Mouse (Mus musculus) frontal cortex, postnatal 36 days (tissue): ENCODE results near the gene Chdh.
A peak's percentile ranks its signal among the peaks of the same experiment; 100 is the strongest.

Experiments
- DNase-seq, 2 experiments: peaks; one replicate each; pipeline ENCODE4 v3.0.0; 2022; ENCODE audit warnings: low spot score in 2 of 2

The Chdh gene

DNA sequence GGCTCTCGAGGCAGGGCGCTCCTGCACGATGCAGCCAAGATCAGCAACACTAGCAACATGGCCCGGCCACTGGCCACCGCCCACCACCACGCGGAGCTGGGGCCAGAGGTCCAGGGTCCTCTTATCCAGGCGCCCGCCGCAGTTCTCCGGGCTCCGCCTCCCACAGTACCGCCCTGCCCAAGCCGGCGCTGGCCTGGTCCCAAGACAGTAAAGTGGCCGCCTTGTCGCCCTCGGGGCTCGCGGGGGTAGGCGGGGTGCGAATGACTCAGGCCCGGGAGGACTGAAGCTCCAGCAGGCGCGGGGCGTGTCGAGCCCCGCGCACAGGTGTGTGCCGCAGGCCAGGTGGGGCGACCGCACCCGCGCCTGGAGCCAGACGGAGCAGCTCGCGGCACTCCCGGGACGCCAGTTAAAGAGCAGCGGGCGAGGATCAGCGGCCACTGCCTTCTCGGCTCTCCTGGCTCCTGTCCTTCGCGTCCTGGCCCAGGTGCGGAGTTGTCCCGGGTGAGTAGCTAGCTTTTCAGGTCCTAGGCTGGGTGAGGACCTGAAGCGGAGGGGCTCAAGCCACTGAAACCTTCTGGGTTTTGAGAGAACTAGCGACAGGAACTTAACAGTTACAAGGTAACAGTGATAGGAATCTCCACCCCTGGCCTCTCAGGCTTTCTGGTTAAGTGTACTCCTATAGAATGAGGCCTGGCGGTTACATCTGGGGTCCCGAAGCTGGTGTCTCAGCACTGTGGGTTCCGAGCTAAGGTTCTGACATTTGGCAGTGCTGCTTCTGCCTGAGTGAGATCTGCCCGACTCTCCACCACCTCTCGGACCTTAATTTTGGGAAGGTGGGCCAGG lies at the start of gene Chdh, which contains the start of gene Il17rb:
Gene Chdh (plus strand): TSS at position 291 of the 843 bp plus-strand sequence.
Gene Il17rb (minus strand): TSS at position 164 of the 843 bp plus-strand sequence.
- DNase-seq: no peak

DNA sequence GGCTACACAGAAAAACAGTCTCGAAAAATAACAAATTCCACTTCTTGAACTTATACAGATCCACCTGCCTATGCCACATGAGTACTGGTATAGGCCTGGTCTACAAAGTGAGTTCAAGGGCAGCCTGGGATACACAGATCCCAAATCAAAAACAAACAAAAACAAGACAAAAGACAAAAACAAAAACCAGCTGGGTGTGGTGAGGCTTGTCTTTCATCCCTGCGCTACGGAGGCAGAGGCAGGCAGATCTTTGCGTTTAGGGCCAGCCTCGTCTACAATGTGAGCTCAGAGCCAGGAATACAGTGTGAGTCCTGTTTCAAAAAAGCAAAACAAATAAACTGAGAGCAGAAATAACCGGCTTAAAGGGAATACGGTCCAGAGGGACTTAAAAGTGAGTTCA lies 41.2 kb upstream of the Chdh start:
- no peak for DNase-seq

DNA sequence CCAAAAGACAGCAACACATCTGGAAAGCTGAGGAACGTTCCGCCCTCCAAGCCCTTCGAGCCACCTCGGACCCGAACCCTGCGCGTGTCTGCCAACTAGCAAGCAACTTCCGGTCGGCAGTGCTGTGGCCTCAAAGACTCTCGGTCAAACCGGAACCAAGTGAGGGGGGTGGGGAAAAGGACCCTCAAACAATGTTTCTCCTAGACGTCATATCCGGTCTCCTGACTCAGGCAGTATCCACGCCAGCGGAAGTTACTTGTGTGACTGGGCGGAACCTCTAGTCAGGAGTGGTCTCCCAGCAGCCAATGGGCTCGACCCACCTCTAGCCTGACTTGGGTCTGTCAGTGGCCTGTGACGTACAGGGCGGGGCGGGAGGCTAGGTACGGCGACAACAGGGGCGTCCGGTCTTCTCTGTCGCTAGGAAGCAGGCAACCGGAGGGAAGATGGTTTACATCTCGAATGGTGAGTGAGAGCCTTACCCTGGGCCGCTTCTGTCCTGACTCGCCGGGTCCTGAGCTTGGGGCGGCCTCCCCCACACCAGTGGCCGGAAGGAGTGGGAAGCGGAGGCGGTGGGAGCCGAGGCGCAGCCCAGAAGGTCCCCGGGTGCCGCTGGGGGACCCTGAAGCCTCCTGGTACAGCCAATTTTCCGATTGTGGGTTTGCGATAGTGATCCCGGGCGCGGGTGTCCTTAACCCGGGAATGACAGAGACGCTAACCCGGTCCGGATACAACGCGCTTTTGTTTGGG lies 40.6 kb upstream of the Chdh start, which contains the start of gene Selenok:
Gene Selenok (plus strand): TSS at position 234 of the 747 bp plus-strand sequence.
- DNase-seq: peak; percentile 92 to 98

DNA sequence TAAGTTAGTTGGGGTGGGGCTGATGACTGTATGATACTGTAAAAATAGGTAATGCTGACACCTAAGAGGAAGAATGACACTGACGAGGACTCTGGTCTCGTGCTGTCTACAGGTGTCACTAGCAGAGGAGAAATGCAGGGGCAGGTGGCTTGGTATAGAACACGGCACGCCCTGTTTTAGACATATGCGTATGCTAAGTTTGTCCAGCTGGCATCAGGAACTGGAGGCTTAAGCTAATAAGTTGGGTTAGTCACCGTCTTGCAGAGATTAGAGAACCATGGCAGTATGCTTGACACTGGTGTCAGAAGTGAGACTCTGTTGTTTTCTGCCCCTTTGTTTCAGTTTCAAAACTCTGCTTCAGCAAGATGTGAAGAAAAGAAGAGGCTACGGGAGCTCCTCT lies 37.4 kb upstream of the Chdh start:
- DNase-seq: no peak

DNA sequence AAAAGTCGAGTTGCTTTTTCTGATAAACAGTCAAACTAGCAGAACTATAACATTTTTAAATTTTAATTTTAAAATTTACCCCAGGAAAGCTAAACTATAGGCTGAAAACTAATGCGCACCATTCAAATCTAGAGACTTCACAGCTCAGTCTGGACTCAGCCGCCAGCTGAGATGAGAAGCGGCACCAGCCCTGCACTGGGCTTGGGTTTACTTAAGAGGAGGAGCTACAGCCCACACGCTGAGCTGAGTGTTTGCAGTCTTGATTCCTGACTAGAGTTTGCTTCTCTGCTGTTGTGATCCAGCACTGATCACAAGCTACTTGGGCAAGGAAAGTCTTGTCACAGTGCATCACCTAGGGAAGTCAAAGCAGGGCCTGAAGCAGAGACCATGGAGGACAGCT lies 36.8 kb upstream of the Chdh start:
- DNase-seq: no peak

DNA sequence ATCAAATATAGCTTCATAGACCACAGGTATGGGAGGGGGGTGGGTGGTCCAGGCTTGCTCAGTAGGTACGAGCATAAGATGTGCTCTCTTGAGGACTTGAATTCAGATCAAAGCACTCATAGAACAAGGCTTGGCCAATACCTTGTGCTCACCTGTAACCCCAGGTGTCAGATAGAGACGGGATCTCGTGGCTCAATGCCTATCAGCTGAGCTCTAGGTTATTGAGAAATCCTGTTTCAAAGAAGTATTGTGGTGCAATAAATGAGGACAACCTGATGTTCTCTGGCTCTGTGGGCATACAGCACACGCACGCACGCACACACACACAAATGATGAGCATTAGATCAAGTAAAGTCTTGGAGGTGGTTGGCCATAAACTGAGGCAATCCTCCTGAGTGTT lies 31.9 kb upstream of the Chdh start:
- DNase-seq: no peak

DNA sequence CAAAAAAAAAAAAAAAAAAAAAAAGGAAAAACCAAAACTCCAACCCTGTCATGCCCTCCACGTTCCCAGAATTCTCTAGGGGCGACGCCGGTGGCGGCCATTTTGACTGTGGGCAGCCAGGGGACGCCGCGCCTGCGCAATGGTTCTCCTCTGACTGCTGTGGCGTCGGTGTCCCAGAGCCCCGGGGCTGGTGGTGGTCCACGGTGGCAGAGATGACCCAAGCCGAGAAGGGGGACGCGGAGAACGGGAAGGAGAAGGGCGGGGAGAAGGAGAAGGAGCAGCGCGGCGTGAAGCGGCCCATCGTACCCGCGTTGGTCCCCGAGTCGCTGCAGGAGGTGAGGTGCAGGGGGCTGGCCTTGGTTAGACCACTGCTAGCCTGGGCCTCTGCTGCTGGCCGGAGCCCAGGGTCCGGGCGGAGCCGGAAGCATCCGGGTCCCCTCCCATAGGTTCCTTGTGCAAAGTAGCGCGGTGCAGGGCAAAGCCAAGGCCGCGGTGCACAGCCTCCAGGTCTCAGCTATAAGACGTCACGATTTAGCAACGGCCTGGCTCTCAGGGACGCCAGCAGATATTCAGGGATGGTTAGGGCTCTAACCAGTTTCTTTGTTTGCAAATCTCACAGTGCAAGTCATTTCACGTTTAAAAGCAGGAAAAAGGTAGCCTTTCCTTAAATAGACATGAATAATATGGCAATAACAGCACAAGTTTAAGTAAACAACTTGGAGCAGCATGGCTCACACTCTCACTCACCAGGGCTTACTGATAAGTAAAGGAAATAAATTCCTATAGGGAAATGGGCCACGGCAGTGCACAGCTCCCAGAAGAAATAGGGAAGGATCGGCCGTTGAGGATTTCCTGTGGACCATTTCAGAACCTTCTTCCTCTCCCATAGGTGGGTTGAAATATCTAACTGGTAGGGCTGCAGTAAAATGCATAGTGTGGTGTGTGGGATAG lies 30.3 kb upstream of the Chdh start, which contains the start of gene Actr8:
Gene Actr8 (plus strand): TSS at position 84 of the 951 bp plus-strand sequence.
- peak; percentile 90 to 92 for DNase-seq

DNA sequence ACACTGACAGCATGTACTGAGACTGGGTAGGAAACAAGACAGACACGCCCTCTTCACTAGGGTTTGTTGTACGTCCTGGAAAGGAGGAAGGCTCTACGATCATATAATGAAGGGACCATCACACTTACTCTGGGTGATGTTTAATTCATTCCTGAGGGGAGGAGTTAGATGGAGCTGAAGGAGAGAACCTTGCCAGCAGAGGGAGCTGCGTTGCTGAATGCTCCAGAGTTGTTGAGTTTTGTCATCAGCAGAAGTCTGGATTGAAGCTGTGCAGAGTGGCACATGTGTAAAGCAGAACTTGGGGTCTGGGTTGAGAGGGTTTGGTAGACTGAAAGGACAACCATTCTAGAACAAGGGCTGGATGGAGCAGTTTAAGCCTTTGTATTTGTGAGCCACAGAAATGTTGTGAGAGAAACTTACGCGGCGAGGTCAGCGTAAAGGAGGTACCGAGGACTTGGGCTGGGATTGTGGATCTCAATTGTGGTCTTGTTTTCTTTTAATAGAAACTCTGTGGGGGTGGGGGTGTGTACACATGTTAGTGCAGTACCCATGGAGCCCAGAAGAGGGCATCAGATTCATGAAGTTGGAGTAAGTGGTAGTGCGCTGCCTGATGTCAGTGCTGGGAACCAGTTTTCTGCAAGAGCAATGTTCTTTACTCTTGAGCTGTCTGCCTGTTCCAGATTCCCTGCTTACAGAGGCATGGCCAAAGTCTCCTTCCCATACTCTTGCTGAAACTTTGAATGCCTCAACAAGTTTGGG lies 28.2 kb upstream of the Chdh start:
- no peak for DNase-seq

DNA sequence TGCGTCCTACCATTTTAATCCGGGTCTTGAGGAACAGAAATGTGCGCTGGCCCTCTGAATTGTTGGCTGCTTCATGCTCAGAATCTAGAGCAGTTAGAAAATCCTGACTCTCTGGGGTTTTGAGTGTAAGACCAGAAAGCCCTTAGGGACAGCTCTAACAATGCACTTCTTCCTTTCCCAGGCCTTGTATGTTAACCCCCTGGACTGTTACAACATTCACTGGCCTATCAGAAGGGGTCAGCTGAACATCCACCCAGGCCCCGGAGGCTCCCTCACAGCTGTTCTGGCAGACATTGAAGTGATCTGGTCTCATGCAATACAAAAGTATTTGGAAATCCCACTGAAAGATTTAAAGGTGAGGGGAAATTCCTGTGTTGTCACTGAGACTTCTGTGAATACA lies 22.7 kb upstream of the Chdh start:
- no peak for DNase-seq

DNA sequence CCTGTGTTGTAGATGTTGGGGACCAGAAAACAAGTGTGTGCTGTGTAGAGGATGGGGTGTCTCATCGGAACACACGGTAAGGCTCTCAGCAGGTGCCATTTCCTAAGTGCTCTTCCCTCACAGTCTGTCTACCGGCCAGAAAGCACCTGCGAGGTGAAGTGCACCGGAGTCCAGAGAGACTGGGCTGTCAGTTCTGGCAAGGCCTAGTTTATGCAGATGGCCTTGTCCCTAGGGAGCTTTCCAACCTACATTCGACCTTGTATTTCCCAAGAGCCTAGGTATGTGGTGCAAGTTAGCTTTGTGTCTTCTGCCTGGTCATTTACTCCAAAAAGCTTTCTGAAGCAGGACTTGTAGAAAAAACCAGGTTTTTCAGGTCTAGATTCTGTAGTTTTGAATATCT lies 21.5 kb upstream of the Chdh start:
- DNase-seq: no peak

DNA sequence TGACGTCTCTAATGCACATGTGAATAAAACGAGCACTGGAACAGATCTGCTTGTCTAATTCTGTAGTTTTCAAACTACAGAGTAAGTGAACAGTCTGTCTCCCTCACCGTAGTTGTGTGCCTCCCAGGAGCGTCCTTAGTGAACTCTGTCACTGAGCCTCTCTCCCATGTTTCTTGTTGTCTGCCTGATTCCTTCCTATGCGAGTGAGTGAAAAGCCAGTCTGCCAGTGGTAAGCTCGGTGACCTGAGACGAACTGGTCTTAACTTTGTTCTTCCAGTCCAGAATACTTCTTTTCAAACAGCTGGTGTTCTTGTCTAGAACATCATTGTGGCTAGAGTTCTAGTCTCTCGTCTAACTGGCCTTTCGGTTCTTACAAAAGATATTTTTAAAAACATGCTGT lies 21.1 kb upstream of the Chdh start:
- DNase-seq: no peak

DNA sequence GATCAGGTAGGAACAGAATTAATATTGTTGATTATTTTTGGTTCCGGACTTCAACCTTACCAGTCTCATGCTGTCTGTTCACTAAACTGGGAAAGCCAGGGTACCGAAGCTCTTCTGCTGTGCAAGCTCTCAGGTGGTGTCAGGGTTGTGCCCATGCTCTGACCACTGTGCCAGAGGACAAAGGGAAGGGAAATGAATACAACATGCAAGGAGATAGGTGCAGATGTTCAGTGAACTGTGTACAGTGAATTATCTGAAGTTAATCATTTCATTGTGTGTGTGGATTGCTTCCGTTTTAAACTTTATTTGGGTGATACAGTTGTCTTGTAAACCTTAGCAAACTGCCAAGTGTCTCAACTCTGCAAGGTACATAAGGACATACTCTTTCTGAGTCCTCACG lies 20.5 kb upstream of the Chdh start:
- no peak for DNase-seq

DNA sequence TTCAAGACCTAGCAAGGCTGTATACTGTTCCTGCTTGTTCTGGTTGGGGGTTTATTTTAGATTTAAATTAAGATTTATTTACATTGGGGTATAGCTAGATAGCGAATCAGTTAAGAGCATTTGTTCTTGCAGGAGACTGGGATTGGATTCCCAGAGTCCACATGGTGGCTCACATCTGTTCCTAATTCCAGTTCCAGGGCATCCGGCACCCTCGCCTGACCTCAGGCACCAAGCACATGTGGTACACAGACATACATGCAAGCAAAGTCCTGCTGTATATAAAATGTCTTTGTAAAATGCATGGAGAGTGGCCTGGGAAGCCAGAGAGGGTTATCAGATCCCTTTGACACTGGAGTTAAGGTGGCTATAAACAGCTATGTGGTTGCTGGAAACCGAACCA lies 13.8 kb upstream of the Chdh start:
- no peak for DNase-seq

DNA sequence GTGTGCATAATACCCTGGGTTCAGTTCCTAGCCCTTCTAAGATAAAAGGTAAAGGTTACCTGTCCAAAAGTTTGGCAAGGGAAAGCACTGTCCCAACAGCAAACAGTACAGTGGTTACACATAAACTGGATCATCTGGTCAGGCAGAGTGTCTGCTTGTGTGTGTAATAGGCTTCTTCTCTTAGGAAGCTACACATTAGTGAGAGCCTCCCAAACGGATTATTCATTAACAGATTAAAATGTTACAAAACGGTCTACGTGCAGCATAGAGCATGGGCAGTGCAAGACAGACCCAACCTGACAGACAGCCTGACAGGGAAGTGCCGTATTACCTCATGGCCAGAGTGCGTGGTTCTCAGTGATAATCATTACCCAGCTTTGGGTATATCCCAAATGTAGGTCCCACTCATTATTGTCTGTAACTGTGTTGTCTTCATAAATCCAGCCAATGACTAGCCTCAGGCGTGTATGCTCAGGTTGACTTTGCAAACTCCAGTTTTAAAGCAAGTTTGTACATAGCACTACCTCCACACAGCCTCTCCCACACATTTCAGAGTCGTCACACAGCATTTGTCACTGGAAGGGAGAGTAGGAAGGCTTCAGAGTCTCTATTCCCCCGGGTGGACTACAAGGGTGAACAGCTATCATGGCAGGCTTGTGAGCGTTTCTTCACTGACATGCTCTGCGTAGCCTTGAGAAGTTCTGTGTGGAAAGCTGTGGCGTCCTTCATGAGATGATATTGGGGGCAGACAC lies 12.6 kb upstream of the Chdh start:
- peak in 1 of 2 experiments; percentile 36 for DNase-seq

DNA sequence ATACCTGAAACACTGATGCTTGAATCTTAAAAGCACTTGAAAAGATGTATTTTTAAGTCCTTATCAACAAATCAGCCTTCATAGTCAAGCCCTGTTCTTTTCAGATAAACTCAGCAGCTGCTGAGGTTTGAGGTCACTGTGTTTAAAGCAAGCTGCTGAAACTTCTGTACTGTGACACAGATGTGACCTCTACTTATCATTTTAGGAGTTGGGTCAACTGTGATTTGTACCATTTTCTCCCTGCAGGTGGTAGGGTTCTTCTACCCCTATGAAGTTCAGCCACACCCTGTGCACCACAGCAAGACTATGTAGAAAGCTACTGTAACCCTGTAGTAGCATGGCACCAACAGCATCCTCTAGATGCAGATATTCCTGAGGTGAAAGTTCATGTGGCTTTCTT lies 11.5 kb upstream of the Chdh start:
- DNase-seq: no peak

DNA sequence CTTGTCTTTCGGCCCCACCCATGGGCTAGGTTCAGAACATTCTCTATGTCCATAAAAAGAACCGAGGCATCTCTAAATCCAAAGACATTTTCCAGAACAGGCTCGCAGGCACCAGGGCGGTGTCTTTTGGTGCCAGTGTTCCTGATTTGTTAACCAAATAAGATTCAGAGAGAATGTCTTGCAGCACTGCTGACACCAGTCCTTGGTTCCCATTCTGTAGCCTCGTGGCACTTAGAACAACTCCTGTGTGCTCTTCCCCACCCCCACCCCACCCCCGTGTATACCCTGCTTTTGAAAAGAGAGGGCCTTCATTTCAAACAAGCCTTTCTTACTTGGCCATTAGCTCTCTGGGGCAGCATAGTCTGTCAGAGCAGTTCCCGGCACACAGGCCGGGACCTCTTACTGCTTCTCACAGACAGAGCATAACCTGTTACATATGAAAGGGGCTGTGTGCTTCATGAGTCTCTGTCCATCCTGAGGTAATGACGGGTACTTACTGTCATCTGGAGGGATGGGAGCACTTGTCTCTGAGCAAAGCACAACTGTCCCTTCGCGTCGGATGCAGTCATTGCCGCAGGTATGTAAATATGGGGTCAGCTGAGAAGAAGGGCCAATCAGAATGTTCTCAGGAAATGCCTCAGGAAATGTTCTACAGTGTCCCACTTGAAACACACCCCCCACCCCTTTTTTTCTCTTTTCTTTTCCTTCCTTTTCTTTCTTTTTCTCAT lies 9.9 kb upstream of the Chdh start:
- DNase-seq: peak in 1 of 2 experiments; percentile 41

DNA sequence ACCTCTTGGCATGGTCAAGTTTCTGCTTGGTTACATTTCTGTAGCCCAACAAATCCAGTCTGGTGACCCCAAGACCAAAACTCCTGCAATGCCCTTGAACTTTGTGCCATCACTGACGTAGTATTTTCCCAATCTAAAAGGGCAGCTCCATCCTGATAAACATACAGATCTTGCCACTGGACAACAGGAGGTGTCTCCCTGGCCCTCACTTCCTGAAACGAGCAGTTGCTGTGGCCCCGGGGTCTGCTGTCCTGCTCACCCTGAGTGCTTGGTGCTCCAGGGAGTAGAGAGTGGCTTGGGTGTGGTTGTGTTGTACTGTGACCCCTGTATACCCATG lies 9.4 kb upstream of the Chdh start:
- no peak for DNase-seq

DNA sequence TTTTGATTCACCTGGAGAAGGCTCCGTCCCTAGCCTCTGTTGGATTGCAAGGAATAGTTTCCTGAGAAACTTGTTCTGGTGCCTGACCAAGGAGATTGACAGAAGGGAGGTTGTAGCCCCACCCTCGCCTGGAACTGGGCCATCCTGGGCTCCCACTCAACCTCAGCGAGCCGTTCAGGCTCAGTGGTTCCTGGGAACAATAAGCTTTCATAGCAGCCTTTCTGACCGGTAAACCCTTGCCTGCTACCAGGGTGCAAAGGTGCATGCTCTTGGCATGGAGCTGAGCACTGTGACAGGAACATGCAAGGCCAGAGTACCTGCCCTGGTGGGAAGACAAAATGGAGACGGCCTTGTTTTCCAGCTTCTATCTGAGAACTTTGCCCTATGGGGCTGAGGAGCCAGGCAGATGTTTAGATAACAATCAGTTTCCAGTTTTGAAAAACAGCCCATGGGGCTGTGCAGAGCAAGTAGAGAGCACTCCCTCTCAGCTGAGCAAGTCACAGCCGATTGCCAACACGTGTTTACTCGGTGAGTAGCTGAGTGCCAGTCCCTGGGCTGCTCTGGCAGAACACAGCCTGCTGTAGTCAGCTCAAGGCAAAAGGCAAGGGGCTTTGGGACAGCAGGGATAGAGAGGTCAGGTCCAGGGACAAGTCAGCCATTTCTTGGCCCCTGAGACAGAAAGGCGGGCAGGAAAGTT lies 1.2 kb downstream of the Chdh start:
- DNase-seq: peak in 1 of 2 experiments; percentile 57
